Mouse (Mus musculus): ENCODE results near the gene Nlgn1.

Nlgn1 gene

GRCm38 (mm10) chr3:26201410-26201809, 130.8 kb downstream of the Nlgn1 start:
- no peak for DNase-seq (ENCODE audit: low spot score)

GRCm38 (mm10) chr3:26194970-26195369, 137.3 kb downstream of the Nlgn1 start:
- DNase-seq (ENCODE audit: low spot score): no peak

GRCm38 (mm10) chr3:26181013-26181412, 151.2 kb downstream of the Nlgn1 start:
- no peak for DNase-seq (ENCODE audit: low spot score)

- DNase-seq (ENCODE audit: low spot score): no peak
These were observed 156.9 kb downstream of the Nlgn1 start for GRCm38 (mm10) chr3:26175371-26175770.

- no peak for DNase-seq (ENCODE audit: low spot score)
These were observed 158.0 kb downstream of the Nlgn1 start for GRCm38 (mm10) chr3:26174257-26174656.

GRCm38 (mm10) chr3:26173613-26174012, 158.6 kb downstream of the Nlgn1 start:
- DNase-seq (ENCODE audit: low spot score): no peak

- no peak for DNase-seq (ENCODE audit: low spot score)
These were observed 165.5 kb downstream of the Nlgn1 start for GRCm38 (mm10) chr3:26166711-26167110.

GRCm38 (mm10) chr3:26153782-26154181, 178.5 kb downstream of the Nlgn1 start:
- no peak for DNase-seq (ENCODE audit: low spot score)

- DNase-seq (ENCODE audit: low spot score): no peak
These were observed 179.1 kb downstream of the Nlgn1 start for GRCm38 (mm10) chr3:26153036-26153741.

- DNase-seq (ENCODE audit: low spot score): no peak
These were observed 179.7 kb downstream of the Nlgn1 start for GRCm38 (mm10) chr3:26152510-26153035.

- no peak for DNase-seq (ENCODE audit: low spot score)
These were observed 180.8 kb downstream of the Nlgn1 start for GRCm38 (mm10) chr3:26151351-26152020.

GRCm38 (mm10) chr3:26146174-26146573, 186.1 kb downstream of the Nlgn1 start:
- DNase-seq (ENCODE audit: low spot score): no peak

- no peak for DNase-seq (ENCODE audit: low spot score)
These were observed 186.8 kb downstream of the Nlgn1 start for GRCm38 (mm10) chr3:26145441-26145840.

- DNase-seq (ENCODE audit: low spot score): no peak
These were observed 190.7 kb downstream of the Nlgn1 start for GRCm38 (mm10) chr3:26141590-26141989.

- no peak for DNase-seq (ENCODE audit: low spot score)
These were observed 197.2 kb downstream of the Nlgn1 start for GRCm38 (mm10) chr3:26134839-26135651.

- DNase-seq (ENCODE audit: low spot score): no peak
These were observed 201.3 kb downstream of the Nlgn1 start for GRCm38 (mm10) chr3:26130919-26131318.

GRCm38 (mm10) chr3:26129455-26129854, 202.8 kb downstream of the Nlgn1 start:
- no peak for DNase-seq (ENCODE audit: low spot score)

GRCm38 (mm10) chr3:26117071-26117470, 215.2 kb downstream of the Nlgn1 start:
- no peak for DNase-seq (ENCODE audit: low spot score)

- no peak for DNase-seq (ENCODE audit: low spot score)
These were observed 225.9 kb downstream of the Nlgn1 start for GRCm38 (mm10) chr3:26106361-26106760.

GRCm38 (mm10) chr3:26105528-26105927, 226.7 kb downstream of the Nlgn1 start:
- DNase-seq (ENCODE audit: low spot score): no peak

GRCm38 (mm10) chr3:26102271-26102670, 230.0 kb downstream of the Nlgn1 start:
- DNase-seq (ENCODE audit: low spot score): no peak

GRCm38 (mm10) chr3:26095551-26095950, 236.7 kb downstream of the Nlgn1 start:
- DNase-seq (ENCODE audit: low spot score): no peak

GRCm38 (mm10) chr3:26069366-26069765, 262.9 kb downstream of the Nlgn1 start:
- DNase-seq (ENCODE audit: low spot score): no peak

All from MN1 (cell line).